ENCODE assay signal across 8 mouse cellular contexts in the genomic region with DNA sequence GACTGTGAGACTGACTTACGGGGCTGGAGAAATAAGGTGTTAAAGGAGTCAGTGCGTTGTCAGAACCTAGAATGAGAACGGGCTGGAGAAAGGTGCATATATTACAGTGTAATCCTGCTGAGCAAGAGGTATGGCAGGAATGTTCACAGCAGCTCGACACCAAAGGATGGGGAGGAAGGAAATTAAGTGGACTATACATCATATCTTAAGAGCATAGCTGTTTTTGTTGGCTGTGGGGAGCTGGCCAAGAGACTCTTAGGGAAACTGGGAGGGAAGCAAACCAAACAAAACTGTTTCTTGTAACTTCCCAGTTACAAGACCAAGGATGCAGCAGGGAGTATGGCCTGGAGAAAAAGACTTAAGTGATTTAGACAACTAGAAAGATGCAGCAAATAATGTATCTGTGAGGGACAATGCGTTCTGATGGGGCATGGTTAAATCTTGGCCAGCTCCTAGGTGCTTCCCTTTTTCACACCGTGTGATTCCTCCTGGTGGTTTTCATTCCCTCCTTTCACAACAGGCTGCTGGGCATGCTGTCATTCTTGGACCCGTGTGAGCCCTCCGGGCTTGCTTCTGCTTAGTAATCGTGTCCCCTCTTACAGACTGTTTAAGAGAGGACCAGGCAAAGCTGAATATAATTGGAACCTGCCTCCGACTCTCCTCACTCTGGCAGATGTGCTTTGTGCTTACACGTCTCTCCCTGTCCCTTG. TPM values are rescaled to one million over a fixed set of nuclear protein-coding genes. Genes with fewer than 3 reads are reported as not detected.
DNase-seq lines count a peak whose midpoint lies in the region; ATAC-seq and TF ChIP-seq lines count a peak whose summit lies in the region.
"Had no signal": no experiment of that assay in that cellular context is flagged by ENCODE, and none has a peak within 500 bp of the region (broad histone marks: within the 10 kb centered on the region; RNA-seq: fewer than 3 reads in every experiment).

No protein-coding gene starts in this region.

- peak; percentile 6 for DNase-seq in lung, postnatal 10 days
- DNase-seq in lung, postnatal 4 days: no peak
- DNase-seq in forebrain, postnatal 0 days: no peak
- DNase-seq in adrenal gland, postnatal 36 days: no peak
- DNase-seq in layer of hippocampus, postnatal 14 days (ENCODE audit: low spot score in 2 of 2): no peak
- DNase-seq in thymus, postnatal 25 days: no peak

- peak overlapping the region; percentile 37 for H3K4me2 ChIP-seq in forebrain, postnatal 0 days (ENCODE audit: low read depth)
- peak overlapping the region; percentile 46 for H3K4me2 ChIP-seq in limb, embryonic 13.5 days (replicated peaks)

- ATAC-seq in forebrain, postnatal 0 days: no peak
- no peak for ATAC-seq in limb, embryonic 13.5 days (ENCODE audit: low FRiP score, low read depth)

- no peaks in the 10 kb centered on the region; the same call in 1 of the 2 replicates for H3K27me3 ChIP-seq in forebrain, postnatal 0 days (ENCODE audit: insufficient read depth, low read length)
- no peaks in the 10 kb centered on the region for H3K27me3 ChIP-seq in limb, embryonic 13.5 days

- WGBS in forebrain, postnatal 0 days: 43% methylated on average over 11 of the region's 11 CpGs
- WGBS in limb, embryonic 13.5 days: 52% methylated on average over 11 of the region's 11 CpGs

- H3K4me3 ChIP-seq in forebrain, postnatal 0 days (ENCODE audit: low read depth, low read length): peak overlapping the region; percentile 20; the same call in 1 of the 2 replicates
- peak overlapping the region; percentile 21; the same call in 1 of the 2 replicates for H3K4me3 ChIP-seq in limb, embryonic 13.5 days

- H3K36me3 ChIP-seq in forebrain, postnatal 0 days (ENCODE audit: insufficient read depth): no peaks in the 10 kb centered on the region
- H3K36me3 ChIP-seq in limb, embryonic 13.5 days: no peaks in the 10 kb centered on the region

- TF ChIP-seq CTCF in forebrain, postnatal 0 days (IDR thresholded peaks at IDR 0.05; ENCODE audit: low read depth): no peak

- H3K4me1 ChIP-seq in forebrain, postnatal 0 days (ENCODE audit: insufficient read depth): no peaks in the 10 kb centered on the region
- H3K4me1 ChIP-seq in limb, embryonic 13.5 days: peaks cover 13% of the 10 kb centered on the region

- no peak overlapping the region for H3K27ac ChIP-seq in forebrain, postnatal 0 days (ENCODE audit: low read depth, low read length)
- no peak overlapping the region for H3K27ac ChIP-seq in limb, embryonic 13.5 days

- H3K9ac ChIP-seq in forebrain, postnatal 0 days: no peak overlapping the region
- H3K9ac ChIP-seq in limb, embryonic 13.5 days: no peak overlapping the region

- no peaks in the 10 kb centered on the region for H3K9me3 ChIP-seq in forebrain, postnatal 0 days (ENCODE audit: low read length)
- H3K9me3 ChIP-seq in limb, embryonic 13.5 days: no peaks in the 10 kb centered on the region

RNA-seq across cellular contexts. Expression of gene Asb15, which starts 2.9 kb away (rescaled TPM):
- total RNA-seq in forebrain, postnatal 0 days (2014; rRNA removed): not detected in 2 replicates
- polyA plus RNA-seq in forebrain, postnatal 0 days (2015; fragmentation: Nextera tagmentation; extraction: Ambion mirVana): 0.05 TPM in 1 of 2 replicates, not detected in the other
- polyA plus RNA-seq in limb, embryonic 13.5 days (2015; fragmentation: Nextera tagmentation; extraction: Ambion mirVana): not detected in 2 replicates
- not detected for total RNA-seq in adrenal gland, postnatal 36 days (2021)
- not detected for total RNA-seq in layer of hippocampus, postnatal 14 days (2021)
- total RNA-seq: liver, adult 2 months had no signal
- polyA plus RNA-seq: liver, adult 2 months had no signal

RNA-seq across cellular contexts. Expression of gene Ndufa5, which starts 3.1 kb away (rescaled TPM):
- 54.9 and 82.2 TPM in 2 replicates for total RNA-seq in forebrain, postnatal 0 days (2014; rRNA removed)
- 469 and 592 TPM in 2 replicates for polyA plus RNA-seq in forebrain, postnatal 0 days (2015; fragmentation: Nextera tagmentation; extraction: Ambion mirVana)
- 353 and 368 TPM in 2 replicates for polyA plus RNA-seq in limb, embryonic 13.5 days (2015; fragmentation: Nextera tagmentation; extraction: Ambion mirVana)
- 100 to 1,000 TPM; 301 to 329 TPM for total RNA-seq in adrenal gland, postnatal 36 days (2021)
- total RNA-seq in layer of hippocampus, postnatal 14 days (2021): 100 to 1,000 TPM; 278 to 296 TPM

RNA-seq across cellular contexts. Expression of gene Iqub, which starts 16.0 kb away (rescaled TPM):
- total RNA-seq in forebrain, postnatal 0 days (2014; rRNA removed): 1.5 and 1.6 TPM in 2 replicates
- 1.3 and 1.5 TPM in 2 replicates for polyA plus RNA-seq in forebrain, postnatal 0 days (2015; fragmentation: Nextera tagmentation; extraction: Ambion mirVana)
- 0.04 and 0.06 TPM in 2 replicates for polyA plus RNA-seq in limb, embryonic 13.5 days (2015; fragmentation: Nextera tagmentation; extraction: Ambion mirVana)
- under 1 TPM; 0.13 to 0.20 TPM for total RNA-seq in adrenal gland, postnatal 36 days (2021)
- 1 to 10 TPM in 1 of 2 experiments, under 1 TPM in 1; 0.93 to 1.5 TPM for total RNA-seq in layer of hippocampus, postnatal 14 days (2021)
- total RNA-seq: liver, adult 2 months had no signal
- polyA plus RNA-seq: liver, adult 2 months had no signal
